Mouse (Mus musculus) right cerebral cortex, postnatal 25 days (tissue): Measurements from ENCODE around the gene Gm6657.

Experiments used
- DNase-seq: peaks from one replicate; pipeline ENCODE4 v3.0.0; 2022

Gm6657 gene

DNA sequence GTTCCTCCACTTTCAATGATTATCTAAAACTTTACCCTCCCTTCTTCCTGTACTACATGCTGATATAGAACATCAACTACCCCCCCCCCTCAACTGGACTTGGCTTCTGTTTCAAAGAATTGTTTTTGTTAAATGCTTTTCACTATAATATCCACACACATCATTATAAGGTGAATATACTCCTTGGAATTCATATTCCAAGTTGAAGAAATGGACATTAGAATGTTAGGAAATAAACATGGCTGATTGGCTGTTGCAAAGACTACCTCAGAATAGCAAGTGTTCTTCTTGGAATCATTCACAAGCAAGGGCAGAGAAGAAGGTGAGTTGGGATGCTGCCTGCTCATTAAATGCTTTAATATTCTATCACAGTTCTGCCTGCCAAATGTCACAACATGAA, at the start of gene Gm6657:
TSS of gene Gm6657 (plus strand) at position 301 of the 400 bp plus-strand sequence.
- DNase-seq: no peak

DNA sequence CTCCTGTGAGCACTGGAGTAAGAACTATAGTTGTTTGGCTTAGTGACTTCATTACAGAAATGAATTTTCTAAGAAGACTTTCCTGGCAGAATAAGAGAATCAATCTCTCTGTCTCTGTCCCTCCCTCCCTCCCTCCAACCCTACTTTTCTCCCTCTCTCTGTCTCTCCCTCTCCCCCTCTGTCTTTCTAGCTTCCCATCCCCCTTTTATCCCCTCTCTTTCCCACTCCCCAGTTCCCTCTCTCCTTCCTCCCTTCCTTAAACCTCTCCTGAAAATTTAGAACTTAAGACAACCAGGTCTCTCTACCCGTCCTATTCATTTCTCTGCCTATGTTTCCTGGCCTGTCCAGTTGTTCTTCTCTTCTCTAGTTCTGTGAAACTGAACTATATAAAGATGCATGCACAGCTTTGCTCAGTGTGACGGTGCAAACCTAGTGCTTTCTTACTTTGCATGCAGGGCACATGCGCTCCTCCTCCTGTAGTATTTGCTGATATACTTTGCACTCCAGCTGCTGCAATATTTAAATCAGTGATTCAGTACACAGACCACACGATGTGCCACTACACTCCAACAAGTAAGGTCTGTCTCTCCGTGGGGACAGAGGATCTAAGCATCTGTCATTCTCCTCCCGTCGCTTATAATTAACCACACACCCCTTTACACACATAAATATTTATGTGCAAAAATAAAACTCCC, 40.6 kb upstream of the Gm6657 start:
- DNase-seq: no peak

DNA sequence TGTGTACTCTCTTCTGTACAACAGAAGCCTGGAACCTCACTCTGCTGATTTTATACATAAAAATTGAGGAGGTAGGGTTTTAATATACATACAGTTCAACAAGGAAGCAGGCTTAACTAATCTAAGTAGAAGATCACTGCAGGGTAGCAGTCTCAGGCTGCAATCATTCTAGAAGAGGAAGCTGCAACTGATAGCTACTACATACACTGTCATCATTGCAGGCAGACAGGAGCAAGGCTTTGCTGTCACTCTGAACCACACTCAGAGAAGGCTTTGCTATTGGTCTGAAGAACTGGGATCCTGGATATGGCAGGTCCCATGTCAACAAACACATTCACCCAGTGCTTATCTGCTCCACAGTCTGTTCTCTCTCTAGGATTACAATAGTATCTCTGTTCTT, 23.9 kb upstream of the Gm6657 start:
- no peak for DNase-seq

DNA sequence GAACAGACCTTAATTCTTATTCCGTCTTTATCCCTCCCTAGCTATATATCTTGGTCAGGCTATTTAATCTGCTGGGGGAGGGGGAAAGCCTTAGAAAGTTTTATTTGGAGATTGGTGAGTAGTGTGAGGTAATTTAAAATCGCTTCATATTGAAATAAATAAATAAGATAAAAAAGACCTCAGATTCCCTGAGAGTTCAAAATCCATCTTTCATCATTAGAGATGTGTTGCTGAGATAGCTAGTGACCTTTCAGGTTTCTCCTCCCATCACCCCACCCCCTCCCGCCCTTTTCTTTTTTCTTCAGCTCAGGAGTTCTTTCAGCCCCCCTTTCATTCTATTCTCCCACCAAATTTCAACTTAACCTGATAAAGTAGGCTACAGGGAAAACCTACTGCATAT, 20.1 kb upstream of the Gm6657 start:
- no peak for DNase-seq

DNA sequence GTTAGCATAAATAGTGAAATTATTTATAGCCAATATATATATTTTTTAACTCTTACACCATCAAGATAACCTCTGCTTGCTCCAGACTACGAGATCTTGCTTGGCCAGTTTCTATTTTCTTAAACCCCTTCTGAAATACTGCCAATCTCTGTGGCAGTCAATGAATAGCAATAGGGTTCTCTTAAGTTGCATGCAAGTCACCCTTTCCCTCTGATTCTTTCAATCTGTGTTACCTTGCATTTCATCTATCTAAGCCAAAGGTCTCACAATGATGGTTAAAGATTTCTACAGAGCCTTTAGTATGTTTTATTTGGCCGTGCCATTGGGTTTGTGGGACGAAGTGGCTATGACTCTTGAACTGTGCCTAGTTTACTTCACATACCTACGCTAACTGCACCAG, 19.4 kb upstream of the Gm6657 start:
- no peak for DNase-seq

DNA sequence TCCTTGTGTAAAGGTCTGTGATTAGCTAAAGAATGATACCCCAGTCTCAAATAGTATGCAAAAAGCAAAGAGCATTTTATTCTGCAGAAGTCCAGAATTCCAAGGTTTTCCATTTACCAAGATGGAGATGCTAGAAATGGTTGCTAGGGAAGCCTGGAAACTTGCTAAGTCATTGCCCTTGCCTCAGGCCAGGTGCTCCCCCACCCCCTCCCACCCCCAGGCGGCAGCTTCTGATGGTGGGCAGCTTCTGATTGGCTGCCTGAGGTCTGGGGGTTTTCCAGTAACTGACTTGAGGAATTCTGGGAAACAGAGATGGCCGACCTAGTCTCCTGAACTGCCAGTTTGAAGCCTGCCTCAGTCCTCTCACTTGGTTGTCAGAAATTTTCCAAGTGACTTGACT, 12.6 kb upstream of the Gm6657 start:
- DNase-seq: no peak

DNA sequence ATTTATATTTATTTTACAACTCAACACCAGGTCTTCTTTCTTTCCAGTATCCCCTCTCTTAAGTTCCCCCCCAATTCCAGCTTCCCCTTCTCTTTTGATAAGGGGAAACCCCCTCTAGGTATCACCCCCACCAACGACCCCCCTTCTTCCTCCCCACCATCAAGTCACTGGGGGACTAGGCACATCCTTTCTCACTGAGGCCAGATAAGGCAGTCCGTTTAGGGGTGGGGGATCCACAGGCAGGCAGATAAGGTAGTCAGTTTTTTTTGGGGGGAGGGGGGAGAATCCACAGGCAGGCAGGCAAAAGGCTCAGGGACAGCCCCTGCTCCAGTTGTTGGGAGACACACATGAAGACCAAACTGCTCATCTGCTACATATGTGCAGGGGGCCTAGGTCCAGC, 1.3 kb downstream of the Gm6657 start:
- no peak for DNase-seq

DNA sequence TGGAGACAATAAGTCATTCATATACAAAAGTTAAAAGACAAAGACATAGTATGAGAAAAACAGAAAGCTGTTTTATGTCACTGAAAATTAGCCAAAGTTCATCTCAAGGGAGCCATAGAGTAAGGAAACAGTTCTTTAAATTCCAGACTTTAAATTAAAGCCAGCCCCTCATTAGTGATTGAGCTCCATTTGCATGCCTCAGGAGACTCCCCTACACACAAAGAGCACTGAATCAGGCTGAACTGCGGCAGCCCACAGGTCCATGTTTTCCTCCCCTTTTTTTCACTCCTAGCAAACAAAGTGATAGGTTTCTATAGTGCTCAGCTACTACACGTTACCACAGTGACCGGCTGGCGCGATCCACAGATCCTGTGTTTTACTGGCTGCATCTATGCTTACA, 9.6 kb downstream of the Gm6657 start:
- DNase-seq: no peak

DNA sequence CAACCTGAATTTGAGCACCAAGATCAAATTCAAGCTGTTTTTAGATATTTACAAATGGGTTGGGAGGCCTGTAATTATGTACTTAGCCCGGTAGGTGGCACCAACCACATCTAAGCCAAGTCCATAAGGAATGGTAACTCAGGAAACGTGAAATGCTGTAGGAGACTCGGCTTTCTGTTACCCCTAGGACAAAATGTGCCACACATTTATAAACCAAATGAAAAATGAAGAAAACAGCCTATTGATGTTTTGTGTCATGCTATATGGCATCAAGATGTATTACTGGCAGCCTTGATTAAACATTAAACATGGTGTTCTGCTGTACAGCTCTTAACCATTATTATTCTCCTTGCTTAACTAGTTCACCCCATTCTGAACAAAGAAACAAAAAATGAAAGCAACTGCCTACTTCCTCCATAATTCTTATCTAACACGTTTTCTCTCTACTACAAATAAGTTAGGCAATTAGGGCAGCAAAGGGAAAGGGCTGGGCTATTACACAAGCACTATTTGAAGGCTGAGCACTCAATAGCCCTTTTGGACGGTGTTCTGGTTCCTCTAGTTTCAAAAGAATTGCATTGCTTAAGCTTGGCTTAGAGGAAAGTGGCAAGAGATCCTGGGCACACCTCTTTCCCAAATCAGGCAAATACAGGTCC, 12.0 kb downstream of the Gm6657 start:
- peak; percentile 30 for DNase-seq

DNA sequence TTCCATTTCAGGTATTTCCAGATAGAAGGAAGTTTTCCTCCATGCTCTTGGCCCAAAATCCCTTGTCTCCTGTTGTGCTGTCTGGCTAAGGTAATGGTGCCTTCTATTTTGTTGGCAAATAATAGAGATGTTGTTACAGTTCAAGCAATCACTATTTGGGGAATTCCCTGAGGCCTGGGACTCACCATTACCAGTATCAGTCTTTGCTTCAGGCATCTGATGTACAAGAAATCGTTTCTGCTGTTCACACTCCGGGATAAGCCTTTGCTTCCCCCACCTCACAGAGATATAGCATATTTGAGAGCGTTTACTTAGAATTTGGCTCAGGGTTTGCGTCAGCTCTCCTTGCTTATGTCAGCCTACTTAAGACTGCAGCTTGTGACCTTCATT, 12.5 kb downstream of the Gm6657 start:
- DNase-seq: no peak

DNA sequence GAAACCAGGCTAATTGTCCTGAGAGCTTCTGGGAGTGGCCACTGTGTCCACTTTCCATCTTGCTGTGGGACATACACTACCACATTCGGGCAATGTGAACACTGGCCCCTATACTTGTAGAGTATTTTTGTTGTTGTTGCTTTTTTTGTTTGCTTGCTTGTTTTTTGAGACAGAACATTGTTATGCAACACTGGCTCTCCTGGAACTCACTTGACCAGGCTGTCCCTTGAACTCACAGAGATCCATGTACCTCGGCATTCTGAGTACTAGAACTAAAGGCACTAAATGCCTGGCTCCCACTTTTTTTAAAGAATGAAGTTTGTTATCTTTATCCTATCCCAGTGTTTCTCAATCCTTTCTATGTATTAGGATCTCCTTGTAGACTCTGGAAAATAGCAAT, 15.8 kb downstream of the Gm6657 start:
- no peak for DNase-seq

DNA sequence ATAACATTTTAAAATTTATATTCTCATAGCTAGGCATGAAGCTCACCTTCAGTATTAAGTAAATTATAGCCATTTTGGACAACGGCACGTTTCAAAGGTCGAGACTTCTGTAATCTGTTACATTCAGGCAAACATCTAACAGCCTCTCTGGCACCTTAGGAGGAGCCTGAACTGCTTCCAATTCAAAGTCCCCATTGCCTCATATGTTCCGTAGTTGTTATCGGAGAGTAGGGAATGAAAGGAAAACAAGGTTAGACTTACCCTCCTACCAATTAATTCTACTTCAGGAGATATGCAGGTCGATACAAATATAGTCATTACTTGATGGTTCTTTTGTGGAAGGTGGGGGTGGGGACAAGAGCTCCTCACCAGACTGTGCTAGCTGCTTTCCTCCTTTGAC, 21.4 kb downstream of the Gm6657 start:
- no peak for DNase-seq

DNA sequence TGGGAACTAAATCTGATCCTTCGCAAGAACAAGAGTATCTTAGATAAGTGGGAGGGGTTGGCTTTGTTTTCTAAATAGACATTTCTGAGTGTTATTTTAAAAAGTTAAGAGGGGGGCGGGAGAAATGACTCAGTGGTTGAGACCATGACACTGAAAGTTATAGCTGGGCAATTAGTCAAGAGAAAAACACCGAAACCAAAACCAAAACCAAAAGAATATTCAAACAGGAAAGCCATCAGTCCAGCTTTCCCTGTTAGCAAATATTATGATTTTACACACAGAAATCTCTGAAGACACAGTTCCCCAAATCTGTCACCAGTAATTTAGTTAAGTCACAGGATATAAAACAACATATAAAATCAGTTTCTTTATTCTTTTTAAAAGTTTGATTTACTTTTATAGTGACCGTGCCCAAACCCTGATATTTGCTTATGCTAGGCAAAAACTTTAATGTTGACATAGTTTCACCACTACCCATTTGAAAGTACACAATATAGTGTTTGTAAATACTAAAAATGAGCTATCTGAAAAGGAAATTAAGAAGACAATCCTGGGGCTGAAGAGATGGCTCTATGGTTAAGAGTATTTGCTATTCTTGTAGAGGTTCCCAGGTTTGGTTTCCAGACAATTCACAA, 25.3 kb downstream of the Gm6657 start:
- no peak for DNase-seq

DNA sequence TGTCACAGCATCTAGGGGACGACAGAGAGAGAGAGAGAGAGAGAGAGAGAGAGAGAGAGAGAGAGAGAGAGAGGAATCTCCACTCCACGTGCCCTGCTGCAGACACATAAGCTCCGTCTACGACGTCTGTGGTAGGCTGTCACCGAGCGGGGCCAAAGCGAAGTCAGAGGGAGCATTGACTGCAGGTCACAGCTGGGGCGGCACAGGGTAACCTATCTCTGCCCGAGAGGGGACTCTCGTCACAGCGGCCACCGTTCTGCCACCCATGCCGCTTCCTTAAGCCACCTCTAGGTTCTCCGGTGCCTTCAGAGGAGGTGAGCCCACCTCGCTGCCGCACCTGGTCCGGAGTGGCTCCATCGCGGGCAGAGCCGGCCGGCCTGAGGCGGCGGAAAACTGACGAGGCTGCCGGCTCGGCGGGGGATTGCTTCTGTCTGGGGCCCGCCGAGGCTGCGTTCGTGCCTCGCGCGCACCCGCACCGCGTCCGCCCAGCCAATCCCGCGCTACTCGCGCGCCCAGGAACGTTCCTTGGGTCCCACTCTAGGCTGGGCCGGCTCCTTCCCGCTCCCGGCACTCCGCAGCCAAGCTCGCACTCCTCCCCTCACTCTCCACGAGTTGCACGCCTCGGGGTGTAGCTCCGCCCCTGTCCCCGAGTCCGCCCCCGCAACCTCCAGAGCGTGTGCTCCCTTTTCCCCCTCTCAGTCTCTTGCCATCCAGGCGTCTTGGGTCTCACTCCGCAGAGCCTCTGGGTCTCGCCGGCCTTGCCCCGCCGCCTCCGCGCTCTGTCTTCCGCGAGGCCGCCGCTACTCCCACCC, 31.9 kb downstream of the Gm6657 start, which contains the start of gene Gphn:
TSS of gene Gphn (plus strand) at position 673 of the 812 bp plus-strand sequence.
- DNase-seq: peak; percentile 91

DNA sequence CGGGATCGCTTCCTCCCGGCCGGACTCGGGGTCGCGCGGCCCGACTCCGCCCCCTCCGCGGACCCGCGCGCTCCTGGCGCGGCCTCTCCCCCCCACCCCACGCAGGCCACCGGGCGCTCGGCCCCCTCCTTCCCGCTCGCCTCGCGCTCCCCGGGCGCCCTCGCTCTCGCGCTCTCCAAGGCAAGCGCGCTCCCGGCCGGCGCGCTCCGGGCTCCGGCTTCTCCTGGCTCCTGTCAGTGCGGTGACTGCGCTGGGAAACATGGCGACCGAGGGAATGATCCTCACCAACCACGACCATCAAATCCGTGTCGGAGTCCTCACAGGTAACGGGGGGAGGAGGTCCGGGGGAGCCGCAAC, 32.5 kb downstream of the Gm6657 start:
- peak; percentile 87 for DNase-seq

DNA sequence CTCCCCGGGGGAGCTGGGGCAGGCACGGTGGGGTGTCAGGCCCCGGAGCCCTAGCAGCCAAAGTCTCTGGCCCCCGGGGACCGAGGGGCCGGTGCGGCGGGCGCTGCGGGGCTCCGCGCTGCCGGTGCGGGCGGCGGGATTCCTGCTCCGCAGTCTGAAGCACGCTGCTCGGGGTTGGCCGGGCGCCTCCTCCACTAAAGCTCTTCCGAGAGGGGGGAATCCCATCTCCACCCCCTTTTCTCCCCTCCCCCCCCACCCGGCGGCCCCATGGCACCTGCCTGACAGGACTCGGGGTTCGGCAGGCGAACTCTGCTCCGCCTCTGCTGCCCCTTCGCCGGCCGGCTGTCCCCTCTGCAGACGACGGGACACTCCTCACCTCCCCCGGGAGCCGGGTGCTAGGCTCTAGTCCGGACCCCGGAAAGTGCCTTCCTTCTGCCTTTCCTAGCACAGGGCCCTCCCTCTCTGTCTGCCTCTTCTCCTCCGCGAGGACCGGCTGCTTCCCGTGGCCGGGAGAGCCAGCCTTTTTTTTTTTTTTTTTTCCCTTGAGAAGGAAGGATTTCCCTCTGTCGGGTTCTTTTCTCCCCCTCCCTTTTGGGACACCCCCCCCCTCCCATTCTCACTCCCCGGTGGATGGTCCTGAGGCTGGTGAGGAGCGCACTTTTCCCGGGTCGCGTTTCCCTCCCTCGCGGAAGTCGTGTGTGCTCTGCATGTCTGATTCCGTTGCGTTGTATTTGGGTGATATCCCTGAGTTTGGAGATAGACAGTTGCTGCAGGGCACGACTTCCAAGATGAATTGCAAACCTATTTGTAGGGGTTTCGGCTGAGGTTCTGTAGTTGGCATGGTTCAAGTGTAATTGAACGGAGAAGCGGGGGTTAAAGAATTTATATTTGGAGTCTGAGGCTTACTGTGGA, 33.2 kb downstream of the Gm6657 start:
- peak; percentile 60 for DNase-seq

DNA sequence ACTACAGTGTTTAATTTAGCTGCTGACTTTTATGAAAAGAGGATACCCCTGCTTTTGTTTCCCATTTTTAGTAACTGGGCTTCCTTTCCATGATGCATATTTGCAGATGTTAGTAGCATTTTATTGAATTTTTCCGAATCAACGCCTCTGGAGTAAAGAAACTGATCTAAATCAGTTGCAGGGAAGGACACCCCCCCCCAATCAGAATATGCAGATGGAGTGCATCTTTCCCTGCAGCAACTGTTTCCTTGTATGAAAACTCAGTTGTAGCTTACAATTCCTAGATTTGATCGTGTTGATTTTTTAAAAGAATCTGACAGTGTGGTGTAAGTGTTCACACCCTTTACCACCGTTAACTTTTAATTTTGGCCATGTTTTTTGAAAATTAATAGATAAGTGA, 34.1 kb downstream of the Gm6657 start:
- no peak for DNase-seq

DNA sequence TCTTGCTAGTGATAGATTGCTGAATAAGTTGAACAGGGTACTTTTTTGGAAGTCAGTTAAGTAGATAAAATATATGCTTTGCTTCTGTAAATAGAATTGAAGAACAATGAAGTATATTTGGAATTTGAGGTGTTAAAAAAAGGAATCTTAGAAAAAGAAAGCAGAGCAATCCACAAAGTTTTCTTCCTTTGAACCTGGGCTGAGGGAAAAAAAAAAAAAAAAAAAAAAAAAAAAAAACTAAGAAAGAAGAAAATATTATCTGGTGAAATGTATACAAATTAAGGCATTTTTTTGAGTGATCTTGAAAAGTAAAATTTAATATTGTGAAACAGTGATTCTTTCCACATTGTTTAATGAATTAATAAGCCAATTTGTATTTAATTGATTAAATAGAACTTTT, 38.5 kb downstream of the Gm6657 start:
- DNase-seq: no peak

DNA sequence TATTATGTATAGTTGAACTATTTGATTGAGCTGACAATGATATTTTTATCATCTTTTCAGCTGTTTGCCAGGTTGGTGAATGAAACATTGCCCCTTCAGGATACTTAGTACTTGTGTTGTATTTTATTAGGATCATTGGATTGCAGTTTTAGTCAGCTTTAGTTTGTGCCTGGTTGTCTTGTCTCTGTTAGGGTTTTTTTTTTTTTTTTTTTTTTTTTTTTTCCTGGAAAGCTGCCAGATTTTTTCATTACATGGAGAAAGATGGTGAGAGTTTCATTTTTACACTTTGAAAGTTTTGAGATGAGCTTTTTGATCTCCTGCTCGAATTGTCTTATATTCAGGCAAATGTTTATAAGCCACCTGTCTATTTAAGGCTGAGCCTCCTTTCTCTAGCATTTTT, 54.3 kb downstream of the Gm6657 start:
- DNase-seq: no peak

DNA sequence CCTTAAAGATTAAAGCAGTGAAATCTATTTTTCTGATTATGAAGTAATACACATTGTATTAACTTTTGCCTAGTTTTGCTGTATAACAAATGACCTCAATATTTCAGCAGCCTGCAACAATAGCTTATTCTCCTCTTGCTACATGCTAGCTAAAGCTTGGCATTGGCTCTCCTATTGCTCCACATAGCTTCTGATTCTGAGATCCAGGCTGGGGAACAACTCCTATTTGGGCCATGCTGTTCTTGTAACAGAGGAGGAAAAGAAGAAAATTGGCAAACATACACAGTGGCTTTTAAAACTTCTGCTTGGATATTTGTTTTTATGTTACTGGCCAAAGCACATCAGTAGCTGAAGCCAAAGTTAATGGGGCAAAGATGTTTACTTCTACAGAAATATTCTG, 55.1 kb downstream of the Gm6657 start:
- DNase-seq: no peak
